Mouse (Mus musculus) kidney, adult 2 months (tissue): Measurements from ENCODE around the gene Bmp2k.

ENCODE experiments used
- CTCF ChIP-seq: fragments of 200-500 bp; conservative IDR thresholded peaks from 2 replicates; pipeline ENCODE4 v1.5.1; 2011; ENCODE audit warnings: low read depth, mild to moderate bottlenecking, control low read depth, low read length, moderate library complexity, mixed read lengths; ENCODE audit not compliant: insufficient read depth, insufficient read length
- POLR2A ChIP-seq: fragments of 200-500 bp; IDR thresholded peaks from one replicate; pipeline ENCODE4 v1.6.1; 2011; ENCODE audit warnings: low read depth, low read length, control low read depth

GRCm38 (mm10) chr5:97078641-97079040 lies 81.2 kb downstream of the Bmp2k start:
- TF ChIP-seq CTCF: no peak
- no peak for TF ChIP-seq POLR2A
